Mouse (Mus musculus): Measurements from ENCODE around the gene Aph1a. TPM values are rescaled to one million over a fixed set of nuclear protein-coding genes. Genes with fewer than 3 reads are reported as not detected.
"Not testable (repeated sequence)": the region's sequence is repeated elsewhere in the genome, so short reads cannot be mapped to it uniquely, and the experiment has no call there.

The Aph1a gene
- polyA plus RNA-seq, 2 experiments: 35.8 to 116 TPM

DNA sequence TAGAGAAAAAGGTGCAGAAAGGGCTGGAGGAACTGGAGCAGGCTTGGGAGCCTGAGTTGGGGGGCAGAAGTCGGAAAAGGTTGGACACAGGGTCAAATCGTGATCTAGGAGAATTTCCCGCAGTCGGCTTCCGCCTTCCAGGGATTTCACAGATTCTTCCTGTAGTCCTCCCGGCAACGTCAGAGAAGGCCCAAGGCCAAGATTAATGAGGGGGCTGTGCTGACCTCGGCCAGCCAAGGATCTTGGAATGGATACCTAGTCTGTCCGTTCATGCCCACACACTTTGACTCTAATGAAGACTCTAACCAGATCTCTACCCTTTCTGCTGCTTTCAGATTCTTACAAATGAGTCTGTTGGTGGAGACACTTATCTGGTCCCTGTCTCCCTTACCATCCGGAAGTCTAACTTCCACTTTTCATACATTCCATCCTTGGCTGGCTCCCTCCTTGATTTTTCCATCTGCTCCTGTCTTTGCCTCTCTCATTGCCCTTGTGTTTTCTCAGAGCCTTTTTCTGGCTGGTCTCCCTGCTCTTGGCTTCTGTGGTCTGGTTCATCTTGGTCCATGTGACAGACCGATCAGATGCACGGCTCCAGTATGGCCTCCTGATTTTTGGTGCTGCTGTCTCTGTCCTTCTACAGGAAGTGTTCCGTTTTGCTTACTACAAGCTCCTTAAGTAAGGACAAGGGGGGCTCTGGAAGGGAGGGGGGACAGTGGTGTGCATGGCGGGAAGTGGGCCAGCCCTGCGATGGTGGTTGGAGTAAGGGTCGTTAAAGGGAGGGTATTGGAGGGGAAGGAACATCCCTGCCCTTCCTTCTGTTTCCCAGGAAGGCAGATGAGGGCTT is 770 bp downstream of the Aph1a start:
- no peak for ATAC-seq (ENCODE audit: low FRiP score, low read depth)
- 10% methylated on average over 15 of the region's 16 CpGs for WGBS
- peak overlapping the region; percentile 56; the same call in 1 of the 2 replicates for H3K27ac ChIP-seq (replicated peaks; ENCODE audit: low read depth, low read length)

DNA sequence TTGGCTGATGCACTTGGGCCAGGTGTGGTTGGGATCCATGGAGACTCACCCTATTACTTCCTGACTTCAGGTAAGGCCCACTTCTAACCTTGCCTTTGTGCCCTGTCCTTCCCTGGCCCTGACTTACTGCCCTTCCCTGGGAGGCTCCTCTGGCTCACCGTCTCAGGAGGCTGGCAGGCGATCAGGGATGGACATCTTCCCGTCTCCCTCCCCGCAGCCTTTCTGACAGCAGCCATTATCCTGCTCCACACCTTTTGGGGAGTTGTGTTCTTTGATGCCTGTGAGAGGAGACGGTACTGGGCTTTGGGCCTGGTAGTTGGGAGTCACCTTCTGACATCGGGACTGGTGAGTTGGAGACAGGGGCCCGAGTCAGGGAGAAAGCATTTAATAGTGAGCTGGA is 1.7 kb downstream of the Aph1a start:
- H3K27ac ChIP-seq (replicated peaks; ENCODE audit: low read depth, low read length); H3K9ac ChIP-seq (ENCODE audit: low read depth, low read length, severe bottlenecking); DNase-seq (ENCODE audit: low spot score); H3K9me3 ChIP-seq (ENCODE audit: control insufficient read depth, low read length); H3K27me3 ChIP-seq (ENCODE audit: control insufficient read depth, insufficient read depth, low read length); H3K4me3 ChIP-seq (replicated peaks; ENCODE audit: low read length); H3K4me2 ChIP-seq (replicated peaks; ENCODE audit: low read depth, low read length, severe bottlenecking); ATAC-seq (ENCODE audit: low FRiP score, low read depth); H3K4me1 ChIP-seq (ENCODE audit: control insufficient read depth, insufficient read depth, low read length): not testable (repeated sequence)
- peaks cover 20% of the 10 kb centered on the region for H3K36me3 ChIP-seq (ENCODE audit: control insufficient read depth, insufficient read depth, low read length)
- 84% methylated on average over 7 of the region's 7 CpGs for WGBS

More for the DNA sequence above, 770 bp downstream of the Aph1a start:
- Histone ChIP-seq H3K4me1 (ENCODE audit: control insufficient read depth, insufficient read depth, low read length) (peaks cover 10% of the 10 kb centered on the region; the same call in 1 of the 2 replicates), H3K36me3 (ENCODE audit: control insufficient read depth, insufficient read depth, low read length) (peaks cover 20% of the 10 kb centered on the region), H3K9ac (ENCODE audit: low read depth, low read length, severe bottlenecking) (peak overlapping the region; percentile 74), H3K9me3 (ENCODE audit: control insufficient read depth, low read length) (no peaks in the 10 kb centered on the region), H3K4me2 (replicated peaks; ENCODE audit: low read depth, low read length, severe bottlenecking) (peak overlapping the region; percentile 79), H3K27me3 (ENCODE audit: control insufficient read depth, insufficient read depth, low read length) (no peaks in the 10 kb centered on the region), H3K4me3 (replicated peaks; ENCODE audit: low read length) (peak overlapping the region; percentile 67)
- no peak for TF ChIP-seq POLR2A (IDR thresholded peaks at IDR 0.05; ENCODE audit: borderline replicate concordance, extremely low read depth, insufficient read depth, insufficient read length)
- DNase-seq (ENCODE audit: low spot score): peak; percentile 27

GRCm38 (mm10) chr3:95899800-95900524 is 6.2 kb downstream of the Aph1a start:
- 73% methylated on average over 13 of the region's 13 CpGs for WGBS
- TF ChIP-seq POLR2A (IDR thresholded peaks at IDR 0.05; ENCODE audit: borderline replicate concordance, extremely low read depth, insufficient read depth, insufficient read length): no peak
- Histone ChIP-seq H3K27me3 (ENCODE audit: control insufficient read depth, insufficient read depth, low read length) (no peaks in the 10 kb centered on the region), H3K27ac (replicated peaks; ENCODE audit: low read depth, low read length) (no peak overlapping the region), H3K4me1 (ENCODE audit: control insufficient read depth, insufficient read depth, low read length) (peaks cover 17% of the 10 kb centered on the region; the same call in 1 of the 2 replicates), H3K36me3 (ENCODE audit: control insufficient read depth, insufficient read depth, low read length) (peaks cover 20% of the 10 kb centered on the region), H3K4me3 (replicated peaks; ENCODE audit: low read length) (no peak overlapping the region), H3K9me3 (ENCODE audit: control insufficient read depth, low read length) (no peaks in the 10 kb centered on the region), H3K4me2 (replicated peaks; ENCODE audit: low read depth, low read length, severe bottlenecking) (no peak overlapping the region), H3K9ac (ENCODE audit: low read depth, low read length, severe bottlenecking) (no peak overlapping the region)
- DNase-seq (ENCODE audit: low spot score) (no peak), ATAC-seq (ENCODE audit: low FRiP score, low read depth) (no peak)

DNA sequence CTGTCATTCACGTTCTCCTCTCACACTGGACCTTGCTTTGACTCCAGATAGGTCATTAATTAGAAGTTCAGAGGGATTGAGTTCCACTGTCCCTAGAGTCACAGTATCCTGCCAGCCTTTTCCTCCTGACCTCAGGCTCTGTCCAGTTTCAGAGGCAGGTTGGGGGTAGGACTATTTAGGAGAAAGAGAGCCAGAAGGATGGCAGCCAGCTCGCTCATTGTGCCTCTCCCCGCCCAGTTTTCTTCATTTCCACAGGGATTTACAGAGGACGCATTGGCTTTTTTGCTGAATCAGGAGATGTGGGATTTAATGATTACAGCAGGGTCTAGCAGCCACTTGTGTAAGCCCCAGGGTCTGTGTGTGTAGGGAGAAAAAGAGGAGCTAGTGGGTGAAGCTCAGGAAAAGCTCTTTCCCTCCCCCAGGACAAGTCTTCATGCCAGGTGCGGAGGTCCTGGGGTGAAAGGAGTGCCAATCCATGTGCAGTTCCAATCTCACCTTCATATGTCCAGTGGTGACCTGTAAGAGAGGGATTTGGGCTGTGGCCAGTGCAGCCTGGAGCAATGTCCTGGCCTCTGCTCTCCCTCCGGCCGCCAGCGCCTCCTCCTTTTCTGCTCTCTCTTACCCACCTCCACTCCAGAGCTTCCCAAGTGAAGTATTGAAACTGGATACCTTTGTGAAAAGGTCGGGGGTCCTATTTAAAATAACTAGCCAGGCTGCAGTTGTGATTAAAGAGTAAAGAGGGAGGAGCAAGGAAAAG is 8.0 kb downstream of the Aph1a start:
- WGBS: 56% methylated on average over 9 of the region's 9 CpGs
- 0 out of 2 replicates have a peak overlapping the region, but pooled peaks have one; percentile 30 for H3K4me2 ChIP-seq (replicated peaks; ENCODE audit: low read depth, low read length, severe bottlenecking)
- ATAC-seq (ENCODE audit: low FRiP score, low read depth): no peak
- no peak overlapping the region for H3K9ac ChIP-seq (ENCODE audit: low read depth, low read length, severe bottlenecking)
- DNase-seq (ENCODE audit: low spot score): no peak
- no peaks in the 10 kb centered on the region for H3K27me3 ChIP-seq (ENCODE audit: control insufficient read depth, insufficient read depth, low read length)
- no peak overlapping the region for H3K4me3 ChIP-seq (replicated peaks; ENCODE audit: low read length)
- TF ChIP-seq POLR2A (IDR thresholded peaks at IDR 0.05; ENCODE audit: borderline replicate concordance, extremely low read depth, insufficient read depth, insufficient read length): no peak
- H3K4me1 ChIP-seq (ENCODE audit: control insufficient read depth, insufficient read depth, low read length): peaks cover 26% of the 10 kb centered on the region
- no peaks in the 10 kb centered on the region for H3K9me3 ChIP-seq (ENCODE audit: control insufficient read depth, low read length)
- no peak overlapping the region for H3K27ac ChIP-seq (replicated peaks; ENCODE audit: low read depth, low read length)
- peaks cover 16% of the 10 kb centered on the region for H3K36me3 ChIP-seq (ENCODE audit: control insufficient read depth, insufficient read depth, low read length)

- Histone ChIP-seq H3K9me3 (ENCODE audit: control insufficient read depth, low read length) (no peaks in the 10 kb centered on the region), H3K4me1 (ENCODE audit: control insufficient read depth, insufficient read depth, low read length) (peaks cover 26% of the 10 kb centered on the region), H3K9ac (ENCODE audit: low read depth, low read length, severe bottlenecking) (0 out of 2 replicates have a peak overlapping the region, but pooled peaks have one; percentile 12), H3K4me3 (replicated peaks; ENCODE audit: low read length) (no peak overlapping the region), H3K27ac (replicated peaks; ENCODE audit: low read depth, low read length) (no peak overlapping the region), H3K27me3 (ENCODE audit: control insufficient read depth, insufficient read depth, low read length) (no peaks in the 10 kb centered on the region), H3K36me3 (ENCODE audit: control insufficient read depth, insufficient read depth, low read length) (peaks cover 16% of the 10 kb centered on the region), H3K4me2 (replicated peaks; ENCODE audit: low read depth, low read length, severe bottlenecking) (peak overlapping the region; percentile 30; the same call in 1 of the 2 replicates)
- TF ChIP-seq POLR2A (IDR thresholded peaks at IDR 0.05; ENCODE audit: borderline replicate concordance, extremely low read depth, insufficient read depth, insufficient read length): no peak
- DNase-seq (ENCODE audit: low spot score) (no peak), ATAC-seq (ENCODE audit: low FRiP score, low read depth) (no peak)
These were observed 8.5 kb downstream of the Aph1a start for GRCm38 (mm10) chr3:95902373-95902625.
